Mouse (Mus musculus) CH12F3 (cell line): ENCODE measurements around the gene Prkg1.
"Not testable (repeated sequence)": the region's sequence is repeated elsewhere in the genome, so short reads cannot be mapped to it uniquely, and the experiment has no call there.

Experiments
- in situ Hi-C: fragments of 300-500 bp; cut with MboI; formaldehyde crosslinking; loops from 2 replicates; pipeline ENCODE4 v1.14.3; 2020; ENCODE audit warnings: low sequenced_read_pairs

The Prkg1 gene

GRCm38 (mm10) chr19:30664269-30664668 is 1100.6 kb downstream of the Prkg1 start:
- in situ Hi-C loops, result no loop called here

DNA sequence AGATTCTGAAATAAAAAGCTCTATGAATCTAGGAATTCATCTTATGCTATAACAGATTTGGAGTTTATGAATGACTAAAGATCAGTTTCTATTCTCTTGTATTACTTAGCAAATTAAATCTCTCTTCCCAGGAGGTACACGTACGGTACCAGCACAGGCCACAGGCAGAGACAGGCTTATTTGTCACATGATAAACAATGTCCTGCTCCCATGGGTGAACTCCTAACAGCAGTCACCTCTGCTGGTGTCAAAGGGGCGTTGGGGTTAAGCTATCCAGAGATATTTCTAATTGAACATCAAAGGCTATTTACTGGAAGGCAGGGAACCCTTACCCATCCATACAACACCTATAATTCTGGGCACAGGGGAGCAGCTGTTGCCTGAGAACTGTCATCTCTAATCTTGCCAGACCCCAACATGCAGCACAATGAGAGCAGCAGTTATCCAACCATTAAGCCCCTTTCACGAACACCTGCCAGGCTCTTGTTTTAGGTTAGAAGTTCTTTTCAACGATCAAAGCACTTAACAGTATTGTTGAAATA is 1122.1 kb downstream of the Prkg1 start:
- in situ Hi-C loops, result no loop called here

DNA sequence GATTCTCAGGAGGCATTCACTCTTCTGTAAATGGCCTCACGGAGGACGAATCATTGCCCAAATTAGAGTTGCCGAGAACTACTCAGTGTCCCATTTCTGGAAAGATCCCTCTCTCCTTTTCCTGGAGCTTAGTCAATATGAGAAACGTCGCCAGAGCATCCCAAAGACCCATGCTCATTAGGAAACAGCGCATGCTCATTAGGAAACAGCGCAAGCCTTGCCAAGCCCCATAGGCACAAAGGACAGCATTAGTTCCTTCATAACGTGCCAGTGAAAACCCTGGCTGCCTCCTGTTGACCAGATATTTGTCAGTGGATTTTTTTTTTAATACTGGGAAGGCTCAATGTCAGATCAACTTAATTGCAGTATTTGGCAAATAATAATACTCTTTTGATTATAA is 1127.4 kb downstream of the Prkg1 start:
- in situ Hi-C loops, result no loop called here

DNA sequence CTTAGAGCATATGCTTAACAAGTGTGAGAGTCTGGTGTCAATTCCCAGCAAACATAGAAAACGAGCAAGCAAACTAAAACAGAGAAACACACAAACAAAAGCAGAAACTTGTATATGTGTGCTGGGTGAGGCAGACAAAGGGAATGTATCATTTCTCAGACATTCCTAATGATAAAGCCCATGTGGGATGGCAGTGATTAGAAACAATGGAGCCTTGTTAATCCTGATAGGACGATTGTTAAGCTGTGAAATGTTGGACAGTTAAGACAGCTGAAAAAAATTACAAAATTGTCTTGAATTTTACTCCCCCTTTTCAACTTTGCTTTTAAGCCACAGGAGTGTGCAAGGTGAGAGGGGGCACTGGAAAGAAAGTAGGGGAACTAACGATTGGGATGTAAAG is 1133.8 kb downstream of the Prkg1 start:
- in situ Hi-C loops, result no loop called here

- in situ Hi-C loops, result no loop called here
These were observed 1138.8 kb downstream of the Prkg1 start for GRCm38 (mm10) chr19:30626036-30626435.

DNA sequence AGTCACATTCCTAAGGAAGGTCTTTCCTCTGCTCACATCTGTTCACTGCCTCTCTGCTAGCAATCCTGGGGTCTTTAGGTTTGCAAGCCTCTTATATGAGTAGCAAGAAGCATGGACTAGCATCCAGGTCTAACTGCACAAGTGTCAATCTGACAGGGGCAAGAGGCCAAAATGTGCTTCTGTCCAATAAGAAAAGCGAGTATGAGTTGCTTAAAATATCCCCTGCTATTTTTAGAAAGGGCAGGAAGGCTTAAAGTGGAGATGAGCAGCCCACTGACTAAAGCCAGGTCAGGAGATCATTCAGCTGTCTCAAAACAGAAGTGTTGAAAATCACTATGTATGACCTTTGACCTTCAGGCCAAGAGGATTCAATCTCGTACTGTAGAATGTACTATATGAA is 1139.4 kb downstream of the Prkg1 start:
- in situ Hi-C loops, result no loop called here

DNA sequence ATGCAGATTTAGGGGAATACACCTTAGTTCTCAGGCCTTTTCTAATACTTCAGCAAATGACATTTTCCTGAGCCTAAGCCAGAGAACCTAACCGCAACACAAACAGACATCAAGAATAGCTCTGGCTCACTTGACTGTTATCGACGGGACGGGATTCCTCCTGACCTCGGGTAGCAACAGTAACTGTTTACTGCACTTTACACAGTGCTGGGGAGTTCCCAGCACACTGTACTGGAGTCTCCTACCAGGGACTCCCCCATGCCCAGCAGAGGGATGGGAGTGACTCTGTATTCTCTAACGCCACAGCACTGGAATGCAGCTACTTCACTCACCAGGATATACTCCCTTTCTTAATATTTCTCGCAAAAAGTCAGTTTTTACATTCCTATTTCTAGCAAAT is 1141.2 kb downstream of the Prkg1 start:
- in situ Hi-C loops, result no loop called here

DNA sequence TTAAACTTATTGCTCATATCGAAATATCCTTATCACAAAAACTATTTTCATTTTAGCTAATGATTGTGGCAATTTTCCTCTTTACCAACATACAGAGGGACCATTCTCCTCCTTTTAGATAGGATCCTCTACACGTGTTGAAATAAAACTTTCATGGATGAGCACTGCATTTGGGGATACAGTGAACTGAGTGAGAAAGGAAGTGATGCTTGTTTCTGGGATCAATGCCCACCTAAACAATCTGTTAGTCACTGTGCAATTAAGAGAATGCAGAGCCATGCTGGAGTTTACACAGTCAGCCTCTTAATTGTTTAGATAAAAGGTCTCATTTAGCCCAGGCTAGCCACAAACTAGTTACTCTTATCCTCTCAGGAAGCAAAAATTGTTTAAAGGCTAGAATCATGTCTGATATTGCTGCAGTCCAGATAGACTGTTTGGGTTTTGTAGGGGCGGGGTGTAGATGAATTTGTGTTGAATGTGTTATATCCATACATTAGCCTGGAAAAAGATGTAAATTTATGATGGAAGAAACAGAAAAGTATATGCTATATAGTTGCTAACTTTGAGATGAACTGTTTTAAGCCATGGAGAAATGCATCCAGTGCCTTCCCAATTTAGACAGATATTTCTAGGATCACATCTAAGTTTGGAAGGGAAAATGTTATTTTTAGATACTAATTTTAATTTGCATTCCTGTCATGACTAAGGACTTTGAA is 1151.5 kb downstream of the Prkg1 start:
- in situ Hi-C loops, result no loop called here

GRCm38 (mm10) chr19:30586366-30586765 is 1178.5 kb downstream of the Prkg1 start:
- in situ Hi-C loops, result no loop called here

- in situ Hi-C loops, result no loop called here
These were observed 1200.3 kb downstream of the Prkg1 start for GRCm38 (mm10) chr19:30564516-30564915.

GRCm38 (mm10) chr19:30563876-30564275 is 1201.0 kb downstream of the Prkg1 start:
- in situ Hi-C loops, result no loop called here

- in situ Hi-C loops, result no loop called here
These were observed 1206.8 kb downstream of the Prkg1 start for GRCm38 (mm10) chr19:30558024-30558423.

DNA sequence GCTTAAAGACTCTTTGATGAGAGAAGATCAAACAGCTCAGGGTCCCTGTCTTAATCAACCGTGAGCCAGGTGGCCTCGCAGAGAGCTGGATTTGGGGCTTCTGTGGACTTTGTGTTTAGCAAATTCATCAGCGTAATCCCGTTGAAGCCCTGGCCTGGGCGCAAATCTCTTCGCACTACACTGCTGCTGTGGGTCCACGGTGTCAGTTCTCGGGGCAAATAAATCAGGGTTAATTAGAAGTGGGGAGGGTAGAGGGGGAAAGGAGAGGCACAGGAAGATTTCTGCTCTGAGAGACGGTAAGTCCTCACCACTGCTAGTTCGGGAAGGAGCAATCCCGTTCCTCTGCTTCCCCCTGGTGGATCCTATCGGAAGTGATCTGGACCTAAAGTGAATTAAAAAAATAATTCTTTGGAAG is 1210.4 kb downstream of the Prkg1 start:
- in situ Hi-C loops, result no loop called here

GRCm38 (mm10) chr19:30553740-30554139 is 1211.1 kb downstream of the Prkg1 start:
- in situ Hi-C loops, result no loop called here

- in situ Hi-C loops, result no loop called here
These were observed 1212.6 kb downstream of the Prkg1 start for GRCm38 (mm10) chr19:30552260-30552659.

- in situ Hi-C loops, result no loop called here
These were observed 1214.8 kb downstream of the Prkg1 start for GRCm38 (mm10) chr19:30549854-30550647.

DNA sequence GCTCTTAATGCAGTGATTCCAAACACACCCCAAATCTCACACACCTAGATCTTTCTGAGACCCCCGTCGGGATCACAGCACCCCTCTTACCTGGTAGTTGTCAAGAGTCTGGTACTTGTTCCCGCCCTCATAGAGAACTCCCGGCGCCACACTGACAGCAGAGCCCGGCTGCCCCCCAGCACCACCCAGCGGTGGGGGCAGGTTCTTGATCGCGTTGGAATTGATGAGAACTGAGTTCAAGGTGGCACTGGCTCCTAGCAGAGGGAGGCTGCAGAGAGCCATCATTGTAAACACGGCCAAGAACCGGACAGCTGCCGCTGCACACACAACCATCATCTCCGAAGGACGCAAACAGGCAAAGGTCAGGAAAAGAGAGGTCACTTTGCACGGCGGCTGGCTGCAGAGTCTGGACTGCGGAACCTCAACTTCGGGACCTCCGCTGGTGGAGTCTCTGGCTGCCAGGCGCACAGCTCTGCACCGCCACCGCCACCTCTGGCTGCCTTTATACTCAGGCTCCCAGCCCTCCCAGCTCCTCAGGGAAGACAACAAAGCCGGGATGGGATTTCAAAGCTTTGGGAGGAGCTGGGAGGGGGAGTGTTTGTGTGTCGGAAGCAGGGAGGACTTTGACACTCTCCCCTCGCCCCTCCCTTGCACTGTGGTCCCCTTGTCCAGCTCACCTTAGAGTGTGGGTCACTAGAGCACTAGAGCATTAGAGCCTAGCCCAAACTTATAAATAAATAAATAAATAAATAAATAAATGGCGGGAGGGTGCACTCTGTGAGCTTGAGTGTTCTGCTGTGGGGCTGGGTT is 1215.6 kb downstream of the Prkg1 start, which contains the start of gene Dkk1:
Dkk1 (minus strand) TSS at position 622 of the 810 bp plus-strand sequence.
- in situ Hi-C loops, result no loop called here

DNA sequence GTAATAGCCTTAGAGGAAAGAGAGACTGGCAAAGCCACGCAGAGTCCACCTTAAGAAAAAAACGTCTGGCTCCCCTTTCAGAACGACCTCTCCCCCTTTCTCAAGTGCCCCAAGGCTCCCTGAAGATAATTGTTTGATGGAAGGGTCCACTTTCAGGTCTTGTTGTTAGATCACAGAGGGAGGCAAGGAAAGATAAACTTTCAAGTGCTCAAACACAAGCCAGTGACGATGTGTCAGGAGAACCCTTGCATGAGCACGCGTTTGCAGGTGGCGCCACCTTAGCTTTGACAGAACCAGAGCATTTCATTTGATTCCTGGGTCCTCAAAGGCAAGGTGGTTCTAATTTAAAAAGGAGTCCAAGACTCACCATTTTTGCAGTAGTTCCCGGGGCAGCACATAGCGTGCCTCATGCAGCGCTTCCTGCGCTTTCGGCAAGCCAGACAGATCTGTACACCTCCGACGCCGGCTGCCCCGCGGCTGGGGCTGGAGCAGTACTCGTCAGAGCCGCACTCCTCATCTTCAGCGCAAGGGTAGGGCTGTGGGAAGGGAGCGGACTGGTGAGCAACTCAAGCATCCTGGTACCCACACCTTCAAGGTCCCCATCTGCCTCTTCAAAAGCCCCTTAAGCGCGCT is 1216.3 kb downstream of the Prkg1 start:
- in situ Hi-C loops, result no loop called here

- in situ Hi-C loops, result not testable (repeated sequence)
These were observed 1225.4 kb downstream of the Prkg1 start for GRCm38 (mm10) chr19:30539365-30539941.

DNA sequence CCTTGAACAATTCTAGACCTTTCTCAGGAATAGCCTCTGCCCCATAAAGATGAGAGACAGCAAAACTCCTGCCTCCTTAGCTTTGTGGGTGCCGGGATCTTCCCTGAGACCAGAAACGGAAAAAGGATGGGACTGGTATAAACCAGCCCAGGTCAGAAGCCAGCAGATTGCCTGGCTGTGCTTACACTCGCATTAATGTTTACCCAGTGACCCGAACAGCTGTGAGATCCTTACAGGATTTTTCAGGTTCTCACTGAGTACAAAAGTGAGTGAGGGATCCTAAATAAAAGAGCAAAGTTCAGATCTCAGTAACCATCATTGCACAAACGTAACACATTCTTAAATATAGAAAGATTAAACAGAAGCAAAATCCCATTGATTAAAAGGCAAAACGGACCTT is 1248.1 kb downstream of the Prkg1 start:
- in situ Hi-C loops, result no loop called here
